Mouse (Mus musculus): Measurements from ENCODE around the gene Six3. TPM values are rescaled to one million over a fixed set of nuclear protein-coding genes. Genes with fewer than 3 reads are reported as not detected.

The Six3 gene
- polyA plus RNA-seq, 1 experiment from 2014 or later: not detected

DNA sequence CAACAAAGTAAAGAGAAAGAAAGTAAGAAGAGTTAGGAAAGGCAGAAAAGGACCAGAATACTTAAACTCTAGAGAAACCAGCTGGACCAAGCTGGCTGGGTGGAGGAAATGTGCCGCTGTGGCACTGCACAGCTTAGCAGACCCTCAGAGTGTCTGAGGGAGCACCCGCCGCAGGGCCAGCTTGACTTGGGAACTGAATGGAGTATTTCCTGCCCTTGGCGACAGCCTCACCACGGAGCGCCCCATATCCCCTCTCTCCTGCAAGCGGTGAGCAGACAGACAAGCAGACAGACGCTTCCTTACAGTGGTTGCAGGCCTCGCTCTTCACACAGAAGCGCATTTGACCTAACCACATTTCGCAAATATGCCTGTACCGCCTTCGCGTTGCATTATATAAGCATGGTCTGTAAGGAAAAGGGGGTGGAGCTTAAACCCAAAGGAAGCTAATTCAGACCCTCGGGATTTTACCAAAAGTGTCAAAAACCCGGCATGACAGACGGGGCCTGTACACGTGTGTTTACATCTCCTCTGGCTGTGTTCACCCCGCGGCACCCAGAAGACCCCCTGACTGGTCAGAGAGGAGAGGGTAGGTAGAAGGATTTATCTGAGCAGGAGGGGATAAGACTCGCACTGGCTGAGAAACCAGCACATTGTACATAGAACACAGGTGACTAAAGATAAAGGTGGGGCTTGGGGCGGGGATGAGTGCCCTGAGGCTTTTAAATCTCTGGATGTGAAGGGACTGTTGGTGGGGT, 17.1 kb downstream of the Six3 start:
- H3K4me3 ChIP-seq (ENCODE audit: low read depth, low read length): no peak overlapping the region
- 37% methylated on average over 22 of the region's 22 CpGs for WGBS
- peaks cover 85% of the 10 kb centered on the region for H3K27me3 ChIP-seq (replicated peaks; ENCODE audit: control insufficient read depth, insufficient read depth, low read length)
- H3K4me1 ChIP-seq (replicated peaks; ENCODE audit: control insufficient read depth, insufficient read depth, low read length): no peaks in the 10 kb centered on the region
- ATAC-seq (replicated peaks; ENCODE audit: low FRiP score) (no peak), DNase-seq (ENCODE audit: low spot score) (no peak)
- H3K27ac ChIP-seq (ENCODE audit: low read depth, low read length): no peak overlapping the region
- no peak overlapping the region for H3K9ac ChIP-seq (ENCODE audit: low read depth, low read length)
- no peaks in the 10 kb centered on the region for H3K9me3 ChIP-seq (ENCODE audit: control insufficient read depth, low read length)
- H3K4me2 ChIP-seq: no peak overlapping the region
- no peaks in the 10 kb centered on the region for H3K36me3 ChIP-seq (ENCODE audit: control insufficient read depth, insufficient read depth, low read length)

DNA sequence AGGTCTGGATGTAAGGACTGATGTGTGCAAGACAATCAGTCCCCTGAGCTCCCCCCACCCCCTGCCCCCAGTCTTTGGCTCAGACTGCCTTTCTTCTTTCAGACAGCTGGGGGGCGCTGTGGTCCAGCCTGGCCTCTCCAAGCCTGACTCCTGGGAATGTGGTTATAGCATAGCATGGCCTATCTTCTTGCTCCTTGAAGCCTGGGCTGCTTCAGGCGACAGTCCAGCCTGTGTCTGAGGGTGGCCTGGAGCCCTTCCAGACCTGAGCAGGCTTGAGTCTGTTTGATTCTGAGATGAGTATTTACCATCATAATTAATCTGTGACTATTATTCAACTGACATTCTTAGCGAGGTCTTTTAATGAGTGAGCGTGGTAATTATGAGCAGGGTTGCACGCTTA, 17.7 kb downstream of the Six3 start:
- DNase-seq (ENCODE audit: low spot score): no peak
- Histone ChIP-seq H3K9me3 (ENCODE audit: control insufficient read depth, low read length) (no peaks in the 10 kb centered on the region), H3K4me2 (no peak overlapping the region), H3K4me1 (replicated peaks; ENCODE audit: control insufficient read depth, insufficient read depth, low read length) (no peaks in the 10 kb centered on the region), H3K27me3 (replicated peaks; ENCODE audit: control insufficient read depth, insufficient read depth, low read length) (peaks cover 79% of the 10 kb centered on the region), H3K4me3 (ENCODE audit: low read depth, low read length) (no peak overlapping the region), H3K27ac (ENCODE audit: low read depth, low read length) (no peak overlapping the region), H3K36me3 (ENCODE audit: control insufficient read depth, insufficient read depth, low read length) (no peaks in the 10 kb centered on the region), H3K9ac (ENCODE audit: low read depth, low read length) (no peak overlapping the region)
- 56% methylated on average over 5 of the region's 5 CpGs for WGBS
- no peak for ATAC-seq (replicated peaks; ENCODE audit: low FRiP score)

DNA sequence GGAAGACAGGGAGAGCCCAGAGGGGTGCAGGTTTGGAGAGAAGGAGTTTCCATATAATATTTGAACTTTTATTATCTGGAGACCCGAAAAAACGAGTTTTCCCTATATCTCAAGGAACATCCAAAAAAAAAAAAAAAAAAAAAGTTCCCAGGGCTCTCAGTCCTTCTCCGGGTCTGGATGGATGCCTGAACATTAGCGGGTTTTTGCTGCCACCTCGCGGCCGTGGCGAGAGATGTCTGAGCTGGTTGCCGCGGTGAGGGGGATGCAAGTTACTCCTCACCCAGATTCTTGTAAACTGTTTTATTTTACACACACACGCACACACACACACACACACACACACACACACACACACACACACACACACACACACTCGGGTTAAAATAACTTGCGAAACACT, 20.2 kb downstream of the Six3 start:
- ATAC-seq (replicated peaks; ENCODE audit: low FRiP score) (no peak), DNase-seq (ENCODE audit: low spot score) (no peak)
- Histone ChIP-seq H3K36me3 (ENCODE audit: control insufficient read depth, insufficient read depth, low read length) (no peaks in the 10 kb centered on the region), H3K27me3 (replicated peaks; ENCODE audit: control insufficient read depth, insufficient read depth, low read length) (peaks cover 58% of the 10 kb centered on the region), H3K4me3 (ENCODE audit: low read depth, low read length) (no peak overlapping the region), H3K27ac (ENCODE audit: low read depth, low read length) (no peak overlapping the region), H3K4me1 (replicated peaks; ENCODE audit: control insufficient read depth, insufficient read depth, low read length) (no peaks in the 10 kb centered on the region), H3K4me2 (no peak overlapping the region), H3K9me3 (ENCODE audit: control insufficient read depth, low read length) (no peaks in the 10 kb centered on the region), H3K9ac (ENCODE audit: low read depth, low read length) (no peak overlapping the region)
- WGBS: 1% methylated on average over 13 of the region's 13 CpGs

DNA sequence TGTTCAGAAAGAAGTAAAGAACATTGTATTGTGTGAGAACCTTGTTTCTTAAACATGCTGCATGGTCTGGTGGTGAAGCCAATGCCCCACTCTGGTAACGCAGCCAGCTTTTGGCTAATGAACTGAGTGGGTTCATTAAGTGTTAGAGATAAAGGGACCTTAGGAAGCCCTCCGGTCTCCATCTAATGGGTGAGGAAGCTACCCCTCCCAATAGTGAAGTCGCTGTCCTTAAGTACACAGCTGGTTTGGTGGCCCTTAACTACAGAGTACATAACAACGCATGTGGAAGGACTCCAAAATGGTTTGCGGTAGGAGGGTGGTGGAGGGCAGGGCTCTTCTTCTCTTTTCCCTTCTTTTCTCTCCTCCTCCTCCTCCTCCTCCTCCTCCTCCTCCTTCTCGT, 24.5 kb downstream of the Six3 start:
- 50% methylated on average over 6 of the region's 6 CpGs for WGBS
- Histone ChIP-seq H3K27ac (ENCODE audit: low read depth, low read length) (no peak overlapping the region), H3K4me1 (replicated peaks; ENCODE audit: control insufficient read depth, insufficient read depth, low read length) (no peaks in the 10 kb centered on the region), H3K4me2 (no peak overlapping the region), H3K4me3 (ENCODE audit: low read depth, low read length) (no peak overlapping the region), H3K27me3 (replicated peaks; ENCODE audit: control insufficient read depth, insufficient read depth, low read length) (peaks cover 33% of the 10 kb centered on the region), H3K9ac (ENCODE audit: low read depth, low read length) (no peak overlapping the region), H3K36me3 (ENCODE audit: control insufficient read depth, insufficient read depth, low read length) (no peaks in the 10 kb centered on the region), H3K9me3 (ENCODE audit: control insufficient read depth, low read length) (no peaks in the 10 kb centered on the region)
- ATAC-seq (replicated peaks; ENCODE audit: low FRiP score) (no peak), DNase-seq (ENCODE audit: low spot score) (no peak)

DNA sequence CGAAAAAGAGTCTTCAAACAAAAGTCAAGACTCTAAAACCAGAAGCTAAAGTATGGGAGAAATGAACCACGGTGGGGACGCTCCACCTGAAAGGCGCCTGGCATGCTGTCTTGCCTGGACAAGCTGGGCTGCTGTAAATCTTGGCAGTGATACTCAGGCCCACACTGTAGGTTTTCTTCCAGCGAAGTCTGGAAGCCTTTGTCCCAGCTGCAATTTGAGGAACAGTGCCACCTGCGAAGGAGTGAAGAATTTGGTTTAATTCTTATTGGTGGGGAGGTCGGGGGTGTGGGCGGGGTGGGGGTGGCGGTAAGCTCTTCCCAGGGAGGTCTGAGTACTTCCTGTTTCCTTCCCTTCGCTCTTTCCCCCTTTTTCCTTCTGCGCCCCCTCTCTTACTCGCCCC, 31.9 kb downstream of the Six3 start:
- no peaks in the 10 kb centered on the region for H3K9me3 ChIP-seq (ENCODE audit: control insufficient read depth, low read length)
- H3K4me3 ChIP-seq (ENCODE audit: low read depth, low read length): no peak overlapping the region; the same call in 1 of the 2 replicates
- peaks cover 53% of the 10 kb centered on the region for H3K27me3 ChIP-seq (replicated peaks; ENCODE audit: control insufficient read depth, insufficient read depth, low read length)
- H3K4me1 ChIP-seq (replicated peaks; ENCODE audit: control insufficient read depth, insufficient read depth, low read length): no peaks in the 10 kb centered on the region
- peak overlapping the region; percentile 50 for H3K4me2 ChIP-seq
- WGBS: 10% methylated on average over 11 of the region's 12 CpGs
- H3K27ac ChIP-seq (ENCODE audit: low read depth, low read length): no peak overlapping the region
- ATAC-seq (replicated peaks; ENCODE audit: low FRiP score) (no peak), DNase-seq (ENCODE audit: low spot score) (no peak)
- no peak overlapping the region for H3K9ac ChIP-seq (ENCODE audit: low read depth, low read length)
- no peaks in the 10 kb centered on the region for H3K36me3 ChIP-seq (ENCODE audit: control insufficient read depth, insufficient read depth, low read length)

DNA sequence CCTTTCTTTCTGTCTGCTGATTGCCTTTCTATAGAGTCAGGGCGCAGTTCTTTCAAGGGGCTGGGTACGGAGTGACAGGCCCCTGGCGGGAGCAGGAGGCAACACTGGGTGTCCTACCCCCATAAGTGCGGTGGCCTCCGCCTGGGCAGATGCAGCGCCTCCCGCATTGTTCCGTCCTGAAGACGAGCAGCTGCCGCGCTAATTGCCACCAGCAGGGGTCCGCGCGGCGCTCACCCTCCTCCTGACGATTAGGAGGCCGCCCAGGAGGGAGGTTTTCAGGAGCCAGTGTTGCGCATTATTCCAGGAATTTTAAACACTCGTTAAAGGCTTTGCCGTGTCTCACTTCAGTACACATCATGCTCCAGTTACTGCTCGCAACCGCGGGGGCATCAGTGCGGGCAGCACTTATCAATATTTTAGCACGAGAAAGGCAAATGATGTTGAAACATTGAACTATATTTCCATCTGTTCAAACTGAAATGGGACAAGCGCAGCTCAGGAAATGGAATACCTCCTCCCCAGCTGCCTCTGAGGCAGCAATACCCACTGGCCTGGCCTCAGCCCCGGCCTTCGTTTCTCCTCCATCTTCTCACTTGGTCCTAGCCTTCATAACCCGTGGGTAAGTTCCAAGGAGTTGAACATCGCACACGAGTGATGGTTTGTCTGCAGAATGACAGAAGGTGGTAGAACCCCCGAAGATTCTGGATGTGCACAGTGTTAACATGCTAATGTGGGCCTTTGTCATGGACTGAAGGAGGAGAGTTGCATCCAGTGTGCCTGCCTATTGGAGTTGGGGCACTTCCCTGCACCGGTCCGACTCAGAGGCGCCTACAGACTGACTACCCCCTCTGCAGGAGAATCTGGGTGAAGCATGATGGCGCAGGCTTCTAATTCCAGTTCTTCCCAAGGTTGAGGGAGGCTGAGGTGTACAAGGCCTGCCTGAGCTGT, 32.6 kb downstream of the Six3 start:
- Histone ChIP-seq H3K9ac (ENCODE audit: low read depth, low read length) (no peak overlapping the region), H3K9me3 (ENCODE audit: control insufficient read depth, low read length) (no peaks in the 10 kb centered on the region), H3K27ac (ENCODE audit: low read depth, low read length) (no peak overlapping the region), H3K36me3 (ENCODE audit: control insufficient read depth, insufficient read depth, low read length) (no peaks in the 10 kb centered on the region), H3K27me3 (replicated peaks; ENCODE audit: control insufficient read depth, insufficient read depth, low read length) (peaks cover 51% of the 10 kb centered on the region), H3K4me1 (replicated peaks; ENCODE audit: control insufficient read depth, insufficient read depth, low read length) (no peaks in the 10 kb centered on the region), H3K4me2 (peak overlapping the region; percentile 50), H3K4me3 (ENCODE audit: low read depth, low read length) (no peak overlapping the region; the same call in 1 of the 2 replicates)
- DNase-seq (ENCODE audit: low spot score) (no peak), ATAC-seq (replicated peaks; ENCODE audit: low FRiP score) (0 out of 2 replicates have a peak, but pooled peaks have one; percentile 43)
- 3% methylated on average over 36 of the region's 36 CpGs for WGBS

DNA sequence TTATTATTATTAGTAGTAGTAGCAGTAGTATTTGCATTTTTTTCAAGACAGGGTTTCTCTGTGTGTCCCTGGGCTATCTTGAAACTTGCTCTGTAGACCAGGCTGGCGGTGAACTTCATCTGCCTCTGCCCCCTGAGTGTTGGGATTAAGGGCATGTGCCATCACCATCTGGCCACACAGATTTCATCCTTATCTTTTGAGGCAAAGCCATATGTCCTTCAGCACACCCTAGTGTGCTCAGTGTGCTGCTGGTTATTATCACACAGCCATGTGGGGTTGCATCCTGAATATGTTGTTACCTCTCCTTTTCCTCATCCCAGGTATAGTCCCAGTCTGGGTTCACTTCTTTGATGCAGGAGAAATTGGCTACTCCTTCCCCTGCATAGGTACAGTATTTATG, 46.6 kb downstream of the Six3 start:
- Histone ChIP-seq H3K4me2 (no peak overlapping the region), H3K36me3 (ENCODE audit: control insufficient read depth, insufficient read depth, low read length) (no peaks in the 10 kb centered on the region), H3K9me3 (ENCODE audit: control insufficient read depth, low read length) (no peaks in the 10 kb centered on the region), H3K9ac (ENCODE audit: low read depth, low read length) (no peak overlapping the region), H3K4me1 (replicated peaks; ENCODE audit: control insufficient read depth, insufficient read depth, low read length) (no peaks in the 10 kb centered on the region), H3K27me3 (replicated peaks; ENCODE audit: control insufficient read depth, insufficient read depth, low read length) (peaks cover 18% of the 10 kb centered on the region), H3K4me3 (ENCODE audit: low read depth, low read length) (no peak overlapping the region), H3K27ac (ENCODE audit: low read depth, low read length) (no peak overlapping the region)
- DNase-seq (ENCODE audit: low spot score): no peak
- 68% methylated on average over 1 of the region's 1 CpGs for WGBS
- no peak for ATAC-seq (replicated peaks; ENCODE audit: low FRiP score)

DNA sequence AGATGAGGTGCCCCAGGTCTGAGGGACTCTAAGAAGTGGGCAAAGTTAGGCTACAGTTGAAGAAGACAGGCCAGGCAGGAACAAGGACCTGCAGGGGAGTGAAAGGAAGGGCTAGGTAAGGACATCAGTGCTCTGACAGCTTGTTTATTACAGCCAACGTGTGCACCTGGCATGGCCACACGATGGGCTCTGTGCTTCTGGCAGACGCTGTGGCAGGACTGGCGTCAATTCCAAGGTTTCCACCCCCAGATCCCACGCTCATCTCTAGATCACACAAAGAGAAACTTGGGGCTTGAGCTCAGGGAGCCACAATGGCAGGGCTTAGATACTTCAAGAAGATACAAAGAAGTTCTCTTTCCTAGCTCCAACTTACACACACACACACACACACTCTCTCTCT, 48.1 kb downstream of the Six3 start:
- Histone ChIP-seq H3K4me3 (ENCODE audit: low read depth, low read length) (no peak overlapping the region), H3K4me1 (replicated peaks; ENCODE audit: control insufficient read depth, insufficient read depth, low read length) (no peaks in the 10 kb centered on the region), H3K27ac (ENCODE audit: low read depth, low read length) (no peak overlapping the region), H3K27me3 (replicated peaks; ENCODE audit: control insufficient read depth, insufficient read depth, low read length) (peaks cover 24% of the 10 kb centered on the region), H3K4me2 (no peak overlapping the region), H3K9ac (ENCODE audit: low read depth, low read length) (no peak overlapping the region), H3K36me3 (ENCODE audit: control insufficient read depth, insufficient read depth, low read length) (no peaks in the 10 kb centered on the region), H3K9me3 (ENCODE audit: control insufficient read depth, low read length) (no peaks in the 10 kb centered on the region)
- no peak for DNase-seq (ENCODE audit: low spot score)
- no peak for ATAC-seq (replicated peaks; ENCODE audit: low FRiP score)
- 50% methylated on average over 5 of the region's 5 CpGs for WGBS

Data from liver, embryonic 11.5 days (tissue).